ENCODE assay signal across 8 mouse cellular contexts in the genomic region with DNA sequence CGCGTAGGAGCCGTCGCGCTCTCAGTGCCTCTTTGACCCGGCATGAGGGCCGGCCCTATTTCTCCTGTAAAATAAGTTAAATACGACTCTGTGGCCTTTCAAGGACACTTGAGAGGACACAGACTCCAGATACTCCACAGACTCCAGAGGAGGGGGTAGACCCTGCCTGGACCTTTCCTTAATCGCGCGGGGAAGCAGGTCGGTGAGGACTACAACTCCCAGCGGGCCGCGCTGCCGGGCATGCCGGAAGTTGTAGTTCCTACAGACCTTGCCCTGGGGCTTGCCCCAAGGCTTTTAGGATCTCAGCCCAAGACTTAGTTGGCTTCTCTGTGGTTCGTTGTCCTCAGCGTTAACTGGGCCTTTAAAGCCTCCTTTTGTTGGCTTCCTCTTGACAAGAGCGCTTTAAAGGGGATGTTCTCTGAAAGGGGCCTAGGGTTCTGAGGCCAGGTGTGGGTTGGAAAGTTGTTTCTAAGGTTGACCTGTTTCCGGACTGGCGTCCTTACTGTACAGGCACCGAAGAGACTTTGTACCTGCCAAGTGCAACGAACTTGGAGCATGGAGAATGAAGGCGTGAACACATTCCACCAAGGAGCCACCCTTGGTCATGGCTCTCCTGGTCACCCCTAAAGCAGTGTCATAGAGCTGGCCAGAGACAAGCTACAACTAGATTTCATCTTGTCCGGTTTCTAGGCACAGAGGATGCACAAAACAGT. TPM values are rescaled to one million over a fixed set of nuclear protein-coding genes. Genes with fewer than 3 reads are reported as not detected.
DNase-seq lines count a peak whose midpoint lies in the region; ATAC-seq and TF ChIP-seq lines count a peak whose summit lies in the region.

No protein-coding gene starts in this region.

- no peaks in the 10 kb centered on the region for H3K27me3 ChIP-seq in forebrain, embryonic 11.5 days (ENCODE audit: control insufficient read depth, insufficient read depth, low read length)
- H3K27me3 ChIP-seq in hindbrain, embryonic 13.5 days = no peaks in the 10 kb centered on the region
- no peaks in the 10 kb centered on the region for H3K27me3 ChIP-seq in limb, embryonic 14.5 days (ENCODE audit: control insufficient read depth, insufficient read depth, low read length)
- no peaks in the 10 kb centered on the region for H3K27me3 ChIP-seq in midbrain, embryonic 16.5 days (ENCODE audit: control insufficient read depth, insufficient read depth, low read depth, low read length)

- H3K9ac ChIP-seq in forebrain, embryonic 11.5 days (ENCODE audit: low read length) = peak overlapping the region; percentile 70
- H3K9ac ChIP-seq in hindbrain, embryonic 13.5 days = peak overlapping the region; percentile 72
- peak overlapping the region; percentile 56 for H3K9ac ChIP-seq in limb, embryonic 14.5 days (ENCODE audit: low read depth, low read length, severe bottlenecking)
- peak overlapping the region; percentile 72; the same call in 1 of the 2 replicates for H3K9ac ChIP-seq in midbrain, embryonic 16.5 days (ENCODE audit: low read depth, low read length)

- H3K4me2 ChIP-seq in forebrain, embryonic 11.5 days (ENCODE audit: low read depth, low read length, severe bottlenecking) = peak overlapping the region; percentile 59
- peak overlapping the region; percentile 53 for H3K4me2 ChIP-seq in hindbrain, embryonic 13.5 days
- H3K4me2 ChIP-seq in limb, embryonic 14.5 days (replicated peaks; ENCODE audit: low read depth, low read length, severe bottlenecking) = peak overlapping the region; percentile 65
- H3K4me2 ChIP-seq in midbrain, embryonic 16.5 days (ENCODE audit: low read length) = peak overlapping the region; percentile 50

- no peaks in the 10 kb centered on the region for H3K36me3 ChIP-seq in forebrain, embryonic 11.5 days (ENCODE audit: control insufficient read depth, insufficient read depth, low read length)
- peaks cover 2% of the 10 kb centered on the region; the same call in 1 of the 2 replicates for H3K36me3 ChIP-seq in hindbrain, embryonic 13.5 days
- 0 out of 2 replicates have a peak, but pooled peaks cover 6% of the 10 kb centered on the region for H3K36me3 ChIP-seq in limb, embryonic 14.5 days (ENCODE audit: control insufficient read depth, insufficient read depth, low read length)
- H3K36me3 ChIP-seq in midbrain, embryonic 16.5 days (ENCODE audit: control insufficient read depth, insufficient read depth, low read length) = no peaks in the 10 kb centered on the region

- peak overlapping the region; percentile 95 for H3K4me3 ChIP-seq in forebrain, embryonic 11.5 days (ENCODE audit: low read depth, low read length)
- peak overlapping the region; percentile 99 for H3K4me3 ChIP-seq in hindbrain, embryonic 13.5 days
- peak overlapping the region; percentile 97 for H3K4me3 ChIP-seq in limb, embryonic 14.5 days (replicated peaks; ENCODE audit: low read length)
- peak overlapping the region; percentile 83 for H3K4me3 ChIP-seq in midbrain, embryonic 16.5 days (ENCODE audit: low read depth, low read length)

- WGBS in forebrain, embryonic 11.5 days = 17% methylated on average over 26 of the region's 26 CpGs
- 16% methylated on average over 26 of the region's 26 CpGs for WGBS in hindbrain, embryonic 13.5 days
- 16% methylated on average over 26 of the region's 26 CpGs for WGBS in limb, embryonic 14.5 days
- 18% methylated on average over 26 of the region's 26 CpGs for WGBS in midbrain, embryonic 16.5 days

- no peaks in the 10 kb centered on the region for H3K9me3 ChIP-seq in forebrain, embryonic 11.5 days (ENCODE audit: control insufficient read depth, low read length)
- no peaks in the 10 kb centered on the region for H3K9me3 ChIP-seq in hindbrain, embryonic 13.5 days
- H3K9me3 ChIP-seq in limb, embryonic 14.5 days (ENCODE audit: control insufficient read depth, low read length) = no peaks in the 10 kb centered on the region
- H3K9me3 ChIP-seq in midbrain, embryonic 16.5 days (replicated peaks; ENCODE audit: control insufficient read depth, low read length, poor library complexity, severe bottlenecking) = no peaks in the 10 kb centered on the region

- peak; percentile 87 to 90 for DNase-seq in layer of hippocampus, adult 8-10 months (ENCODE audit: low spot score in 2 of 2)
- DNase-seq in layer of hippocampus, adult 9-11 months = no peak
- peak; percentile 93 for DNase-seq in adrenal gland, adult 2 months
- no peak for DNase-seq in forebrain, embryonic 11.5 days (ENCODE audit: low spot score)
- DNase-seq in limb, embryonic 14.5 days (ENCODE audit: low spot score) = peak; percentile 89
- peak; percentile 93 for DNase-seq in thymus, postnatal 25 days

- peaks cover 14% of the 10 kb centered on the region for H3K4me1 ChIP-seq in forebrain, embryonic 11.5 days (replicated peaks; ENCODE audit: control insufficient read depth, insufficient read depth, low read length)
- H3K4me1 ChIP-seq in hindbrain, embryonic 13.5 days (replicated peaks) = peaks cover 37% of the 10 kb centered on the region
- H3K4me1 ChIP-seq in limb, embryonic 14.5 days (ENCODE audit: control insufficient read depth, insufficient read depth, low read length) = peaks cover 10% of the 10 kb centered on the region
- peaks cover 28% of the 10 kb centered on the region for H3K4me1 ChIP-seq in midbrain, embryonic 16.5 days (ENCODE audit: control insufficient read depth, insufficient read depth, low read length)

- peak; percentile 82 for ATAC-seq in forebrain, embryonic 11.5 days (replicated peaks; ENCODE audit: low FRiP score)
- ATAC-seq in hindbrain, embryonic 13.5 days (ENCODE audit: low FRiP score) = peak; percentile 86
- ATAC-seq in limb, embryonic 14.5 days (ENCODE audit: low FRiP score, low read depth) = peak; percentile 62
- ATAC-seq in midbrain, embryonic 16.5 days = peak; percentile 87

- peak; percentile 83; the same call in 1 of the 2 replicates for TF ChIP-seq POLR2A in limb, embryonic 14.5 days (IDR thresholded peaks at IDR 0.05; ENCODE audit: borderline replicate concordance, extremely low read depth, insufficient read depth, insufficient read length)

- H3K27ac ChIP-seq in forebrain, embryonic 11.5 days (ENCODE audit: low read depth, low read length) = peak overlapping the region; percentile 91
- H3K27ac ChIP-seq in hindbrain, embryonic 13.5 days = peak overlapping the region; percentile 94
- peak overlapping the region; percentile 81 for H3K27ac ChIP-seq in limb, embryonic 14.5 days (replicated peaks; ENCODE audit: low read depth, low read length)
- peak overlapping the region; percentile 95 for H3K27ac ChIP-seq in midbrain, embryonic 16.5 days (ENCODE audit: low read length)

RNA-seq across cellular contexts. Expression of a gene that starts 0.8 kb away (rescaled TPM):
- total RNA-seq in layer of hippocampus, adult 8-10 months (2022) = 100 to 1,000 TPM; 130 to 151 (median 140) TPM
- total RNA-seq in adrenal gland, adult 2 months (2021) = 100 to 1,000 TPM; 114 to 119 TPM
- polyA plus RNA-seq in adrenal gland, adult 2 months (2012; rRNA removed) = 511 and 555 TPM in 2 replicates
- 124 and 126 TPM in 2 replicates for polyA plus RNA-seq in forebrain, embryonic 11.5 days (2014; fragmentation: Nextera tagmentation; extraction: Ambion mirVana)
- 86.8 and 87.6 TPM in 2 replicates for polyA plus RNA-seq in hindbrain, embryonic 13.5 days (2015; fragmentation: Nextera tagmentation; extraction: Ambion mirVana)
- polyA plus RNA-seq in limb, embryonic 14.5 days (2012; rRNA removed) = 118 and 194 TPM in 2 replicates
- polyA plus RNA-seq in limb, embryonic 14.5 days (2014; fragmentation: Nextera tagmentation; extraction: Ambion mirVana) = 70.1 and 74.3 TPM in 2 replicates
- 65.3 and 67.2 TPM in 2 replicates for polyA plus RNA-seq in midbrain, embryonic 16.5 days (2015; fragmentation: Nextera tagmentation; extraction: Ambion mirVana)

RNA-seq across cellular contexts. Expression of a gene that starts 6.8 kb away (rescaled TPM):
- total RNA-seq in layer of hippocampus, adult 8-10 months (2022) = under 1 TPM; 0.27 to 0.54 (median 0.37) TPM
- under 1 TPM in 1 of 2 experiments, not detected in 1; 0.06 TPM for total RNA-seq in adrenal gland, adult 2 months (2021)
- not detected in 2 replicates for polyA plus RNA-seq in adrenal gland, adult 2 months (2012; rRNA removed)
- not detected in 2 replicates for polyA plus RNA-seq in forebrain, embryonic 11.5 days (2014; fragmentation: Nextera tagmentation; extraction: Ambion mirVana)
- polyA plus RNA-seq in hindbrain, embryonic 13.5 days (2015; fragmentation: Nextera tagmentation; extraction: Ambion mirVana) = 0.08 and 0.14 TPM in 2 replicates
- 0.06 and 0.08 TPM in 2 replicates for polyA plus RNA-seq in limb, embryonic 14.5 days (2012; rRNA removed)
- polyA plus RNA-seq in limb, embryonic 14.5 days (2014; fragmentation: Nextera tagmentation; extraction: Ambion mirVana) = 0.06 TPM in 1 of 2 replicates, not detected in the other
- polyA plus RNA-seq in midbrain, embryonic 16.5 days (2015; fragmentation: Nextera tagmentation; extraction: Ambion mirVana) = 0.22 and 0.36 TPM in 2 replicates

RNA-seq across cellular contexts. Expression of a gene that starts 55.2 kb away (rescaled TPM):
- total RNA-seq in layer of hippocampus, adult 8-10 months (2022) = 100 to 1,000 TPM; 123 to 141 (median 132) TPM
- total RNA-seq in adrenal gland, adult 2 months (2021) = 1 to 10 TPM; 2.3 to 4.3 TPM
- 1.9 and 2.6 TPM in 2 replicates for polyA plus RNA-seq in adrenal gland, adult 2 months (2012; rRNA removed)
- 8.2 and 13.5 TPM in 2 replicates for polyA plus RNA-seq in forebrain, embryonic 11.5 days (2014; fragmentation: Nextera tagmentation; extraction: Ambion mirVana)
- 6.5 and 6.9 TPM in 2 replicates for polyA plus RNA-seq in hindbrain, embryonic 13.5 days (2015; fragmentation: Nextera tagmentation; extraction: Ambion mirVana)
- polyA plus RNA-seq in limb, embryonic 14.5 days (2012; rRNA removed) = 0.70 and 0.87 TPM in 2 replicates
- 0.32 and 0.67 TPM in 2 replicates for polyA plus RNA-seq in limb, embryonic 14.5 days (2014; fragmentation: Nextera tagmentation; extraction: Ambion mirVana)
- 5.5 and 6.6 TPM in 2 replicates for polyA plus RNA-seq in midbrain, embryonic 16.5 days (2015; fragmentation: Nextera tagmentation; extraction: Ambion mirVana)

Comparison
In these comparisons a context has a peak if more than half of its experiments do, and no peak if none do; other contexts are left out.
1. DNase-seq: peak in layer of hippocampus, adult 8-10 months (2 of 2), adrenal gland, adult 2 months (single experiment), limb, embryonic 14.5 days (single experiment) and thymus, postnatal 25 days (single experiment); none in layer of hippocampus, adult 9-11 months (single experiment) and forebrain, embryonic 11.5 days (single experiment).
2. Peak in every context shown above with its lines, with median percentiles within 50 percentile points of each other: ATAC-seq, H3K27ac ChIP-seq, H3K4me2 ChIP-seq, H3K4me3 ChIP-seq and H3K9ac ChIP-seq.